Mouse (Mus musculus): ENCODE results near the gene Prune1.

Prune1 gene

DNA sequence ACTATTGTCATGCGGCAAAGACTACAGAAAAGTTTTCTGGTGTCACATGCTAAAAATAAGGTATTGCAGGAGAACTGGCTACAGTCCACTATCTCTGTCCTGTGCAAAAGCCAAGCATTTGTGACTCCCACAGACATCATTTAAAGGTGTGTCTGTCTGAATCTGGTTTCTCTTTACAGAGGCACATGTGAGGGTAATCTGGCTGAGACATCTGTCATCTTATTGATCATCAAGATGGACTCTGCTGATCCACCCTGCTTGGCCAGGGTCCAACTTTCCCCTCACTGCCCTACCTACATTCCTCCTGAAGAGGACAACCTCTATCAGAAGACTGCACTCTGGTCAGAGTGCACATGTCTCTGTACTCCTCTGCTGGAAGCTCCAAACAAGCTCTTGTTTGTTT lies 4.7 kb downstream of the Prune1 start:
- no peak for DNase-seq (ENCODE audit: low read depth)

DNA sequence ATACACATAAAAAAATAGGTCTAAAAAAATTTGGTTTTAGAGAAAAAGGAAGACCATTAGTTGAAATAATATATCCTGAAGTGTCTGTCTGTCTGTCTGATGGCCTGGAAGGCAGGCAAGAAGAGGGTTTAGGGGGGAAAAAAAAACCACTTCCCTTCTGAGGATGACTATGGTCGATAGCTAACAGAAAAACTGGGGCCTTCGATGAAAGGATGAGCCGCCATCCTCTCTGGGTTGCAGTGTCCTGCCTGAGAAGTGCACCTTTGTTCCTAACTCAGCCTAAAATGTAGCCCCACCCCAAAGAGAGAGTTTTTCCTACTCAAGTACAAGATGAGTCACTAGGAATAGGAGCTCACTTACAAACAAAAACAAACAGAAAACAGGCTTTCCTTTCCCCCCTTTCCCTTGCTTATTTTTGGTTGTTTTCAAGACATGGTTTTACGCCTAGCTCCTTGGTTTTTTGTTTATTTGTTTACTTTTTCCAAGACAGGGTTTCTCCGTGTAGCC lies 5.4 kb downstream of the Prune1 start:
- peak; percentile 48 for DNase-seq (ENCODE audit: low read depth)

DNA sequence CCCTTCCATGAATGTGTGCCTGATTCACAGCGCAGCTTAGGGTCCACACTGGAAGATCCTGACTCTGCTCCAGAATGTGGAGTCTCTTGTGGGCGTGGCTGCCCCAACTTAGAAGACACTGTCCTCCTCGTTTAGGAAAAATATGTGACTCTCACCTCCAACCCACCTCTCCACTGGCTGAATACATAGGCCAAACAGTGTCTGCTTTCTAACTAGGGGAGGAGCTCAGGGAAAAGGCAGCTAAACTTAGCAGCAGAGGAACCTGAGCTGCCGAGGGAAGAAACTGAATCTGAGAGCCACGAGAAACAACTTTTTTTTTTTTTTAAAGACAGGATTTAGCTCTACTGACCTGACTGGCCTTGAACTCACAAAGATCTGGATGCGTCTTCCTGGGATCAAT lies 6.7 kb downstream of the Prune1 start:
- no peak for DNase-seq (ENCODE audit: low read depth)

DNA sequence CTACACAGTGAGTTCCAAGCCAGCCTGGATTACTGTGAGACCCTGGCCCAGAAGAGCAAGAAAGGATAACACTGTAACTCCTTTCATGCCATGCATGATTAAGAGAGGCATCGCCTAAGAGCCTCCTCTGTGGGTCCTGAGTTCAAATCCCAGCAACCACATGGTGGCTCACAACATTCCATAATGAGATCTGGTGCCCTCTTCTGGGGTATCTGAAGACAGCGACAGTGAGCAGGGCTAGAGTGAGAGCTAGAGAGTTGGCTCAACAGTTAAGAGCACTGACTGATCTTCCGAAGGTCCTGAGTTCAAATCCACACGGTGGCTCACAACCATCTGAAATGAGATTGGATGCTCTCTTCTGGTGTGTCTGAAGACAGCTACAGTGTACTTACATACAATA lies 7.4 kb downstream of the Prune1 start:
- no peak for DNase-seq (ENCODE audit: low read depth)

DNA sequence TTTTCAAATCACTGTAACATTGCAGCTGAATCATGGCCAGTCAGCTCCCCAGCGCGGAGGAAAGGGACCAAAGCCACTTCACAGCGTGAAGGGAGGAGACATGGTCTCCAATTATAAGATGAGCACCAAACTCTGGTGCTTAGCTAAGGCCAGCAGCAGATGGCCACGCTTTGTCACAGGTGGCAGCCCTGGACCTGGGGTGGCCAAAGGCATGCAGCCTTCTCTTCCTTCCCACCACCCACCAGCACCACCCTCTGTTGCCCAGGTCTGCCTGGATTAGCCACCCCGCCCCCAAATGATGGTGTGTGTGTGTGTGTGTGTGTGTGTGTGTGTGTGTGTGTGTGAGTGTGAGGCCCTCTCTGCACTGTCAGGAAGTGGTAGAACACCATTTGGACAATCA lies 8.4 kb downstream of the Prune1 start:
- no peak for DNase-seq (ENCODE audit: low read depth)

DNA sequence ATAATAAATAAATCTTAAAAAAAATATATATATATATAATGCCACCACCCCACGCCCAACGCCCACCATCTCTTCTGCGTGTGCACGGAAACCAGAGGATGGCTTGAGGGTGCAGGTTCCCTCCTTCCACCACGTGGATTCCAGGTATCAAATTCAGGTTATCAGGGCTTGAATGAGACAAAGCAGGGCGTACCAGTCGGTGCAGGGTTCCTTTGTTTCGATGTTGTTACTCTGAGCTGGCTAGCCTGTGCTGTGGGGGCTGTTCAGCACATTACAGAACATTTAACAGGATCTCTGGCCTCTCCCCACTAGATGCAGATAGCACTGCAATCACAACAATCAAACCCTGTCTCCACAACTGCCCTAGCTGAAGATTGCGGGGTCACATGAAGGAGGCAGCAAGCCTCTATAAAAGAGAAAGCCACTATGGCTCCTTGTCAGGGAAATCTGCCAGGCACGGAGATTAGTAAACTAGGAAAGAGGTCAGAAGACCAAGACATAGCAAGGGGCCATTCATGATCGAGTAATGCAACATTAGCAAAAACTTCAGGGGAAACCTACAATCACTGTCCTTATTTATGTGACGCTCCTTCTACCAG lies 11.0 kb downstream of the Prune1 start:
- no peak for DNase-seq (ENCODE audit: low read depth)

DNA sequence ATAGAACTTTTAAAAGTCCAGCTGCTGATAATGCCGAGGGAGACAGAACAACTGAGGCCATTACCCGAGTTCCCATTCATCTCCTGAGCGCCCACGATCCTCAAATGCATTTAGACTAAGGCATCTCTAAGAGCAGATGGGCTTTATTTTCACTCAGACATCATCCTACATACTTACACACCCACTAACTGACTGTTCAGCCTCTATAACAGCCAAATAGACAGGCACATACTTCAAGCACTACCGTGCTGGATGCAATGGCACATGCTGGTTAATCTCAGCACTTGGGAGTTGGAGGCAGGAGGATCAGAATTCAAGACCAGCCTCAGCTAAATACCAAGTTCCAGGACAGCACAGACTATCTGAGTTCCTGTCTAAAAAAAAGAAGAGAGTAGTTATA lies 12.1 kb downstream of the Prune1 start:
- no peak for DNase-seq (ENCODE audit: low read depth)

DNA sequence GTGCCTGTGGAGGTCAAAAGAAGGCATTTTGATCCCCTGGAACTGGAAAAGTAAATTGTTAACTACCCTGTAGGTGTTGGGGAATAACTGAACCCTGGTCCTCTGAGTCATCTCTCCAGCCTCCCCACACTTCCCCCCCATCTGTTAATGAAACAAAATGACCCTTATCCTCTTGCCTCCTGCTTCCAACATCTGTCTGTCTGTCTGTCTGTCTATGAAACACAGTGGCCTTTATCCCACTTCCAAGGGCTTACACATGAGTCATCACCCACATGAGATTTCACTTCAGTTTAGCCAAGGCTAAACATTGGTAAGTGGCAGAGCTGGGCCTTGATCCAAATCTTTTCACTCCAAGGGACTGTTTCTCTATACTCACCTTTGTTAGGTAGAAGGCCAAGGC lies 14.0 kb downstream of the Prune1 start:
- DNase-seq (ENCODE audit: low read depth) = peak; percentile 45

DNA sequence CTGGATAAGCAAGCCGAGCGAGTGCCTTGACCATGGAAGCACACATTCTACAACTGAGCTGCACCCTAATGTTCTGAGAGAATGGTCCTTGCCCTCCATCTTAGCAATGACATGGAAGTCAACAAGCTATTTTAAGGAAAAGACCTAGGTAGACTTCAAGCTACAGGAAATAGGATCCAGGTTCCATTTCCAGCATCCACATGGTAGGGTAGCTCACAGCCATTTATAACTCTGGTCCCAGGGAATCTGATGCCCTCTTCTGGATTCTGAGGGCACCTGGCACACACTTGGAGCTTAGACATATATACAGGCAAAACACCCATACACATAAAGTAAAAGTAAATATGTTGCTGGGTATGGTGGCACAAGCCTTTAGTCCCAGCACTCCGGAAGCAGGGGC lies 15.8 kb downstream of the Prune1 start:
- no peak for DNase-seq (ENCODE audit: low read depth)

DNA sequence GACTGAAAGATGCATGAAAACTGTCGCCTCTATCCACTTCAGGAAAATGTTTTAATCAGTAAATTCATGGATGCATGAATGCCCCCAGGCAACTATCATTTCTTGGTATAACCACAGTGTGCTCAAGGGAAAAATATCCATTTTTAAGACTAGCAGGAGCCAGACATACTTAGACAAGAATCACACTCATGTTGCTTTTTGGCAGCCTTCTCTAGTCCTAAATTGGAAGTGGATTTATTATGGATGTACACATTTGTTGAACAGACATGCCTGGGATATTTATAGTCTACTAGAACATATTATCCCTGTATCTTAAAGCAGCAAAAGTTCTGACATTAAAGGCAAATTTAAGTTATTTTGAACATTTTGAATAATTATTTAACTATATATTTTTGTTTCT lies 17.2 kb downstream of the Prune1 start:
- no peak for DNase-seq (ENCODE audit: low read depth)

DNA sequence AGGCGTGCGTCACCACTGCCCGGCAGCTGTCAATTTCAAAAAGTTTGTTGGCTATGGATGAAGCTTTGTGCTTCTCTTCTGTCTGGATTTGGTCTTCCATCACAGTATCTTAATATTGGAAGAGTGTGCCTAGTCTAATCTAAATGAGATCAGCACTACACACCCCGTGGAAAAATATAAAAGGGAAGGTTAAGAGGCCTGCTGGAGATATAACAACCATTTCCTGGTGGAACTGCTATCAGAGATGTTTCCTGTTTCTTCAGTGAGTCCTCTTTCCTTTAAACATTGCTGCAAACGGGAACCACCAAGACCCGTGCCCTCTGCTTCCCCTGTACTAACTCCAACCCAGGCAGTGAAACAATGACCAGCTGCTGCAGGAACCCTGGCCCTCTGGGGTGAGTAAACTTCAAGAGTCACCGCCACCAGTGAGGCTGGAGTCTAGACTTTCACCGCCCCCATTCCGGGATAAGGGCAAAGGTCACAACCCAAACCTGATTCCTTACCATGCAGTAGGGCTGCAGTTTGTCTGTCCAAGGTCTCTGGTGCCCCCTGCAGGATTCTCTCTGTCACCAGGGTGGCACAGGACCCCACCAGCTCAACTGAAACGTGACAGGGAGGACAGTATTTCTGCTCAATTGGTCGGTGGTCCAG lies 18.7 kb downstream of the Prune1 start:
- peak; percentile 77 for DNase-seq (ENCODE audit: low read depth)

DNA sequence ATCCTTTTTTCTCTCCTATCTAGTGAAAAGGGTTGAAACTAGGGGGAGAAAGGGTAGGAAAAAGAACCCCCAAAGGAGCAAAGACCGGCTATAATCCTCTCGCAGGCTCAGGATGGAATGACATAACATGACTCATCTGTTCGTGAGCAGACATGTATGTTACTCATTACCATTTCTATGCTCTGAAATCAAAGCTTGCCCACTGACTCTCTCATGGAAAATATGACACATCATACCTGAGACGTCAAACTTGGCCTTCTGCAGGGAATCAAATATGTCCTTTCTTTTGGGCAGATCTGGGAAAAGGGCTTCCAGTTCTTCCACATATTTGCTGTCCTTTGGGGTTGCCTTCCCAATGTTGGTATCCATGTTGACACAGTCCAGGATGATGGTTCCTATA lies 19.9 kb downstream of the Prune1 start:
- no peak for DNase-seq (ENCODE audit: low read depth)

DNA sequence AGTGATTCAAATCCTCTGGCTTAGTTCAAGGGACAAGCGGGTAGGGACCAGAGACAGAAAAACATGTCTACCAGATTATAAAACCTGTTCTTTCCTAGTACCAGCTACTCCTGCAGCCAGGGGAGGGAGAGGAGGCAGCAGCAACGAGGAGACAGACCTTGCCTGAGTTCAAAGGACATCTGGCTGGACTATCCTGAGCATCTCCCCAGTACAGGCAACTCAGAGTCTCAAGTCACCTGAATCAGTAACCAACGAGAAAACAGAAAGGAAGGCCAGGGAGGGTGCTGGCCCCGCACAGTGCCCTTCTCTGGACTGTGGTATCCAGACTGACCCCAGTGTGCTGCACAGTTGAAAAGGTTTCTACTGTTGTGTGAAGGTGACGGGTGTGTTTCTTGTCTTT lies 24.9 kb downstream of the Prune1 start:
- no peak for DNase-seq (ENCODE audit: low read depth)

DNA sequence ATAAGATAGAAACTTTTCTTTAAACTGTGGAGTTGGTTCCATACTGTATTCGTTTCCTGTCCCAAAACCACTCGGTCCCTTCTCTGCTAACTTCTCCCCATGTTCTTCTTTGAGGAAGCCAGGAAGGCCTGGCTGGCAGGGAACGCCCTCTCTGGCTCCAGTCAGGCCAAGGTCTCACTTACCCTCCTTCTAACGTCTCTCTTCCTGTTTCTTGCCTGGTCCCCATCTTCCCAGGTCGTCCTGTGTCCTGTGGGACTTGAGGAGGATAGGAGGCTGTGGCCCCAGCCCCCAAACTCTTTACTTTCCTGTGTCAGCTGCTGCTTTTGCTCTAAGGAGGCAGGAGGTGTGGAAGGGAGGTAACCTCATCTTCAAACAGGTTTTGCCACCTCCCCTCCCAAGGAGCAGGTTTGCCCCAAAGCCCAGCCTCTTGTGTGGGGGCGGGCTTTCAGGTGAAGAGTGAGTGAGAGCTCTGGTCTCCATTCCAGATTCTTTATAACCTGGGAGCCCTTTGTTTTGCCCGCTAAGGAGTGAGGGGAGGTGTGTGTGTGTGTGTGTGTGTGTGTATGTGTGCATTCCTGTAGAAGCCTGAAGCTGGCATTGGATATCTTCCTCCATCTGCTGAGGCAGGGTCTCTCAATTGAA lies 31.0 kb downstream of the Prune1 start, which contains the start of gene Bnipl:
Gene Bnipl (minus strand): TSS at position 411 of the 642 bp plus-strand sequence.
- no peak for DNase-seq (ENCODE audit: low read depth)

DNA sequence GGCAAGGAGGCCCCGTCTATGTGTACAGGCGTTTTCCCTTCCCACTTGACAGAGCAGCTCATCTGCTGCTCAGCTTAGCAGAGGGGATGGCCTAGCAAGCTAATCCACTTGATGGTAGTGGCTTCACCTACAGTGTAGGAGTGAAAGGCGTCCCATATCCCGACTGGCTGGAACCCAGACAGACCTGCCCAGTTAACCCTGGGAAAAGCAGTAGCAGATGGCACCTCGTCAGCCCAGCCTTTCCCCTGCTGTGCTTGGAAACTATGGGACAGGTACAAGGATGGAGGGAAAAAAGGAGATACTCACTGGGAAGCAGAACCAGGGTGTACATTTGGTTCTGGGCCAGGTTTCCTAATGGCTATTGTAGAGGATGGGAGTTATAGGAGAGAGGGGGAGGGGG lies 31.5 kb downstream of the Prune1 start:
- DNase-seq (ENCODE audit: low read depth) = no peak

DNA sequence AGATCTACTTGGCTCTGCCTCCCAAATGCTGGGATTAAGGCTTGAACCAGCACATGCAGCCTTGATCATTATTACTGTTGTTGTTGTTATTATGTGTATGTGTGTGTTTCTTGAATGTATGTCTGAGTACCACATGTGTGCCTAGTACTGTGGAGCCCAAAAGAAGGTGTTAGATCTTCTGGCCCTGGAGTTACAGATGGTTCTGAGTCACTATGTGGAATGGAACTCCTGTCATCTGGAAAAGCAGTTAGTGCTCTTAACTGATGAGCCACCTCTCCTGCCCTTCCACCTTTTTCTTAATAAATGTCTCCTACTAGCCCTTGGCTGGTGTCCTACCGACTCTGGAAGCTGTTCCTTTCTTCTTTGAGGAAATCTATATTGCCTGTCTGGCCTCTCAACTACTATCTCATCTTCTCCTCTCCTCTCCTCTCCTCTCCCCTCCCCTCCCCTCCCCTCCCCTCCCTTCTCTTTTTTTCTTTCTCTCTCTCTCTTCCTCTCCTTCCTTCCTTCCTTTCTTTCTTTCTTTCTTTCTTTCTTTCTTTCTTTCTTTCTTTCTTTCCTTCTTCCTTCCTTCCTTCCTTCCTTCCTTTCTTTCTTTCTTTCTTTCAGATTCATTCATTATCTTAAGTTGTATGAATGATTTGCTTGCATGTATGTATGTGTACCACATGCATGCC lies 34.1 kb downstream of the Prune1 start:
- no peak for DNase-seq (ENCODE audit: low read depth)

DNA sequence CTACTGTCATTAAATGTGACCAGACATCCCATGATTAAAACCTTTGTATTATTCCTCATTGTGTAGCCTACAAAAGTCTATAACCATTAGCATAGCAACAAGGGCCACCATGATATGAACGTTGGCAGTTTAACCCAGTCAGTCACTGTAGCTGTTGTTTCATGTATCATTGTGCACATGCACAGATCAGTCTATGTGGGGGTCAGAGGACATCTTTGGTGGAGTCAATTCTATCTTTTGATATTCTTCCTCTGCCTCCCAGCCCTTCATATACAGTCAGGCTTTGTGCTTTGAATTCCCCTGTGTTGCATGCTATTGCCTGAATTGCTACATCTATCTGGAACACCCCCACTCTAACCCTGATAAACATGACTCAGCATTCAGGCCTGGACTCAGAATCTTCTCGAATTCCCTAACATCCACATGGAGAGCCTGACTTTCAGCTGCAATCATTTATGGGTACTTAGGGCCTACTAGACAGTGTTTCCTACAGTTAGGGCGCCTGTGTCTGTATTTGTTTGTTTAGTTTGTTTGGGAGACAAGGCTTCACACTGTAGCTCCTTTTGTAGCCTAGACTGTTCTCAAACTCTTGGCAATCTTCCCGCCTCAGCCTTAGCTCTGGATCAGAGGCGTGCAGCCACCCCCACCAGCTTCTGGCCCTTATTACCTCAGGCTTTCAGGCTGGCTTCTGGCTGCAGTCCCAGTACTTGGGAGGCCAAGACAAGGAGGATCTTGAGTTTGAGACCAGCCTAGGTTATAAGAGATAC lies 35.2 kb downstream of the Prune1 start:
- peak; percentile 29 for DNase-seq (ENCODE audit: low read depth)

DNA sequence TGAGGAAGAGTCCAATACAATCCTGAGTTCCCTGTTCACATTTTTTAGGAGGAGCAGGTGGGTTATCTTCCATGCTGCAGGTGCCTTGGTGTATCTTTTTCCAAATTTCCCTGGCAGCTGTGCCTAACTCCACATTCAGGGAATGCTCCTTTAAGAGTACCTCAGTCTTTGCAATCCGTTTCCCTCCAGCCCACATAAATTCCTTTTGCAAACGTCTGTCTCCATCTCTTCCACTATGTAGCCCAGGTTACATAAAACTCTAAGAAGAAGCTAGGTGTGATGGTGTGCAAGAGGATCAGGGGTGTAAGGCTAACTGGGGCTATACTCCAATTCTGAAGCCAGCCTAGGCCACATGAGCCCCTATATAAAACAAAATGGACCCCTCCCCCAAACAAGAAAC lies 38.8 kb downstream of the Prune1 start:
- no peak for DNase-seq (ENCODE audit: low read depth)

DNA sequence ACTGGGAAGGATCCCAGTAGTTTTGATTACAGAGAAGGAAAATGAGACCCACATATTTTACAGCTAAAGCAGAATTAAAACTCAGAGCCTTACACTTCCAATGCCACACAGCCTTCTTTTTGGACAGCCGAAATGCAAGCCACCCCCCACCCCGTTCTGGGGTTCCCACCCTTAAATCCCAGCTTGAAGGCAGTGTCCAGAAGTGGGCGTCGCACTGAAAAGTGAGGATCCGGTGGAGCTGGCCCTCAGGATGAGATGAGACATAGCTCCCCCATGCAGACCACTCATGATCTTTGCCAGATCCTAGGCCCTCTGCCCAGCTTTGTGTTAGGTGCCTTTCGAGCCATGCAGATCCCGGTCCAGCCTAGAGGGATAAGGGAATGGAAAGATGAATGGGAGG lies 40.4 kb downstream of the Prune1 start, which contains the start of gene Gm128:
Gene Gm128 (minus strand): TSS at position 101 of the 400 bp plus-strand sequence.
- DNase-seq (ENCODE audit: low read depth) = no peak

DNA sequence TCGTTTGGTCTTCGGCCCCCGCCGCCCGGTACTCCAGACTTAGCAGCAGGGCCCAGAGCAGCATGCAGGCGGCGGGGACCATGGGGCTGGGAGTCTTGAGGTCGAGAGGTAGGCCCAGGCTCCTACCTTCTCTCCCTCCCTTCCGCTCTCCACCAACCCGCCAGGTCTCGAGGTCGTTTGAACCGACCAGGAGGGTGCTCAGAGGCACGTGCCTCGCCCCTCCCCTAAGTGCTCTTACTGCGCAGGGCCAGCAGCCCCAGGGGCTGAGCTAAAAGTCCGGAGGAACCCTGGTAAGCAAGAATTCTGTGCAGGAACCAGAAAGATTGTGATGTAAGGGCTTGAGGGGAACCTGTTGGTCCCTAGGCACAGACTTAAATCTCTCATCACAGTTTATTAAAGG lies 41.0 kb downstream of the Prune1 start:
- DNase-seq (ENCODE audit: low read depth) = no peak

DNA sequence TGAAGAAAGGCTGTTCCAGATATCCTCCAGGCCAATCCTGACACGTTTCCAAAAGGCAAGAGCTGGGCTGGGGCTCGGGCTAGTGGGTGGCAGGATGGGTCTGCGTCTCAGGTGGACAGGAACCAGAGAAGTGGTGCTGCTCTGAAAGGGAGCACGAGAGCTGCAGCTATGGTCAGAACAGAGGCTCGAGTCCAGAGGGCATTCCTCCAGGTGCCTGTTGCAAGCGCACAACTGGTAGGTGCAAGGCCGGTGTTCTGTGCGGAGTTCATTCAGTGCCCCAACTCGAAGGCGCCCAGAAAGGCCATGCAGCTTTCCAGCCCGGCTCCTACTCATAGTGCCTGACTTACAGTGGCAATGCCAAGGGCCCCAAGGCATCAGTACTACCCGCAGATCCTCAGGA lies 41.9 kb downstream of the Prune1 start:
- no peak for DNase-seq (ENCODE audit: low read depth)

DNA sequence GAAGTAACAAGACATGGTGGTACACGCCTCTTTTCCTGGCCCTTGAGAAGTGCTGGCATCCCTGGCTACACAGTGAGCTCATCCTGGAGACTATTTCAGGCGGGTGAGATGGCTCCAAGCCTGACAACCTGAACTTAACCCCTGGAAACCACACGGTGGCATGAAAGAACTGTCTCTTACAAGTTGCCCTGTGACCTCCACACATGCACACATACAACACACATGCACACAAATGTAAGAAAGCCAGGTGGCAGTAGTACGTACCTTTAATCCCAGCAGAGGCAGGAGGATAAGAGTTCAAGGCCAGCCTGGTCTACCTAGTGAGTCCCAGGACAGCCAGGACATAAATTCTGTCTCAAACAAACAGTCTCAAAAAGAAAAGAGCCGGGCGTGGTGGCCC lies 42.9 kb downstream of the Prune1 start:
- peak; percentile 44 for DNase-seq (ENCODE audit: low read depth)
